ENCODE assay signal across 34 mouse cellular contexts in the genomic region with DNA sequence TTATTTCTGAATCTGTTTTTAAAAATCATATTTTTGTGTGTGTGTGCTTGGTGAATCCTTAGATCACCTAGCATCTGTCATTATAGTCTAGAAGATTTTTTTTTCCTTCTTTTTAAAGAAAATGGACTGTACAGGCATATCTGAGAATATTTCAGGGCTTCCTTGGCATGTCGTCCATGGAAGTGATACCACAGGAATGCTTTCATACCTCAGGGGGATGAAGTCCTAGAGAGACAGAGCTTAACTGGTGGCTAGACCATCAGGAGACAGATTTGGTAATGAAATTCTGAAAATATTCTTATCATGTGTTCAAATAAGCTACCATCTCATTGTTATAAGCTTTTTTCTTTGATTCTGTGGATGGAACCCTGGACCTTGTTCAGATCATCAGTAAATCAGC.
"Had no signal": no experiment of that assay in that cellular context is flagged by ENCODE, and none has a peak within 500 bp of the region (broad histone marks: within the 10 kb centered on the region; RNA-seq: fewer than 3 reads in every experiment).

No protein-coding gene starts in this region.

- H3K27ac ChIP-seq: heart, embryonic 15.5 days; hindbrain, embryonic 10.5 days; hindbrain, embryonic 12.5 days; hindbrain, embryonic 13.5 days; hindbrain, embryonic 14.5 days; hindbrain, embryonic 15.5 days; hindbrain, postnatal 0 days; intestine, embryonic 15.5 days; kidney, embryonic 15.5 days; kidney, postnatal 0 days; layer of hippocampus, adult 2 months; left cerebral cortex, adult 2 months had no signal

- ATAC-seq: hindbrain, embryonic 16.5 days; hindbrain, postnatal 0 days; inflammation-experienced regulatory T-cells, adult 6 months; intestine, embryonic 15.5 days; intestine, embryonic 16.5 days; intestine, postnatal 0 days had no signal

- DNase-seq: heart, postnatal 10 days; heart, postnatal 14 days; heart, postnatal 36 days; heart, postnatal 4 days; kidney, adult 11 months; kidney, adult 18-20 months; kidney, adult 2 months; kidney, adult 8-10 months; kidney, adult 9 months; kidney, postnatal 10 days; kidney, postnatal 14 days; kidney, postnatal 36 days; kidney, postnatal 4 days; layer of hippocampus, adult 9-11 months; layer of hippocampus, postnatal 36 days had no signal

- H3K4me3 ChIP-seq: heart, embryonic 12.5 days; heart, embryonic 13.5 days; heart, embryonic 15.5 days; hindbrain, embryonic 10.5 days; hindbrain, embryonic 12.5 days; hindbrain, embryonic 13.5 days; hindbrain, embryonic 15.5 days; intestine, embryonic 15.5 days; kidney, embryonic 15.5 days; layer of hippocampus, adult 2 months; left cerebral cortex, adult 2 months had no signal

- H3K9me3 ChIP-seq: heart, embryonic 12.5 days; heart, embryonic 13.5 days; heart, embryonic 15.5 days; hindbrain, embryonic 10.5 days; hindbrain, embryonic 12.5 days; hindbrain, embryonic 13.5 days; hindbrain, embryonic 15.5 days; intestine, embryonic 15.5 days; kidney, embryonic 15.5 days had no signal

- H3K36me3 ChIP-seq: heart, embryonic 12.5 days; heart, embryonic 13.5 days; heart, embryonic 15.5 days; hindbrain, embryonic 10.5 days; hindbrain, embryonic 12.5 days; hindbrain, embryonic 13.5 days; hindbrain, embryonic 15.5 days; intestine, embryonic 15.5 days; kidney, embryonic 15.5 days had no signal

- H3K4me1 ChIP-seq: hindbrain, embryonic 10.5 days; hindbrain, embryonic 12.5 days; hindbrain, embryonic 13.5 days; hindbrain, embryonic 15.5 days; intestine, embryonic 15.5 days; kidney, embryonic 15.5 days had no signal

- H3K4me2 ChIP-seq: heart, embryonic 11.5 days; heart, embryonic 12.5 days; heart, embryonic 13.5 days; heart, embryonic 15.5 days; hindbrain, embryonic 12.5 days; hindbrain, embryonic 13.5 days; hindbrain, embryonic 14.5 days; hindbrain, embryonic 15.5 days; intestine, embryonic 15.5 days; kidney, embryonic 15.5 days had no signal

- H3K27me3 ChIP-seq: heart, embryonic 12.5 days; heart, embryonic 13.5 days; heart, embryonic 15.5 days; hindbrain, embryonic 12.5 days; hindbrain, embryonic 13.5 days; hindbrain, embryonic 15.5 days; intestine, embryonic 15.5 days; kidney, embryonic 15.5 days had no signal
